Mouse (Mus musculus) heart, embryonic 11.5 days (tissue): ENCODE measurements at regions not wholly inside any gene's neighbourhood (a gene's known extent, or its start where the extent isn't known, plus 50 kb on each side); places are given as distances from the start of the nearest gene placed in this dataset.
A peak's percentile ranks its signal among the peaks of the same experiment; 100 is the strongest.

Experiments
- ATAC-seq: fragments of 200-750 bp; cut with Nextera tagmentation; replicated peaks from 2 replicates; pipeline ENCODE4 v1.8.0; 2017; ENCODE audit warnings: moderate library complexity; ENCODE audit not compliant: insufficient number of reproducible peaks, low FRiP score, low TSS enrichment
- H3K27ac ChIP-seq: fragments of 300-500 bp; sonication (generic); 2 replicates; pipeline ENCODE4 v1.5.1; 2014; ENCODE audit warnings: mild to moderate bottlenecking, low read depth, low read length
- H3K27me3 ChIP-seq: fragments of 300-500 bp; sonication (generic); 2 replicates; pipeline ENCODE4 v1.6.1; 2014; ENCODE audit warnings: mild to moderate bottlenecking, low read length, mixed read lengths; ENCODE audit not compliant: control insufficient read depth, insufficient read depth
- H3K36me3 ChIP-seq: fragments of 300-500 bp; sonication (generic); 2 replicates; pipeline ENCODE4 v1.6.1; 2014; ENCODE audit warnings: mild to moderate bottlenecking, low read length, moderate library complexity, mixed read lengths; ENCODE audit not compliant: control insufficient read depth, insufficient read depth
- H3K4me1 ChIP-seq: fragments of 300-500 bp; sonication (generic); 2 replicates; pipeline ENCODE4 v1.6.1; 2014; ENCODE audit warnings: low read length; ENCODE audit not compliant: control insufficient read depth, insufficient read depth
- H3K4me2 ChIP-seq: fragments of 300-500 bp; sonication (generic); 2 replicates; pipeline ENCODE4 v1.6.1; 2014; ENCODE audit warnings: mild to moderate bottlenecking, moderate library complexity
- H3K4me3 ChIP-seq: fragments of 300-500 bp; sonication (generic); 2 replicates; pipeline ENCODE4 v1.5.1; 2014; ENCODE audit warnings: low read depth, low read length
- H3K9ac ChIP-seq: fragments of 300-500 bp; sonication (generic); 2 replicates; pipeline ENCODE4 v1.6.1; 2014; ENCODE audit warnings: mild to moderate bottlenecking, low read depth, low read length, moderate library complexity
- H3K9me3 ChIP-seq: fragments of 300-500 bp; sonication (generic); replicated peaks from 2 replicates; pipeline ENCODE4 v1.6.1; 2016; ENCODE audit warnings: low read length; ENCODE audit not compliant: control insufficient read depth
- WGBS: fragments of 180-500 bp; shearing (Covaris S2); extraction: QIAGEN DNeasy Blood & Tissue Kit; methylation state at CpG from one replicate; pipeline ENCODE4 v1.1.7; 2014; ENCODE audit not compliant: insufficient replicate concordance; 5-methylcytosine and 5-hydroxymethylcytosine counted together

DNA sequence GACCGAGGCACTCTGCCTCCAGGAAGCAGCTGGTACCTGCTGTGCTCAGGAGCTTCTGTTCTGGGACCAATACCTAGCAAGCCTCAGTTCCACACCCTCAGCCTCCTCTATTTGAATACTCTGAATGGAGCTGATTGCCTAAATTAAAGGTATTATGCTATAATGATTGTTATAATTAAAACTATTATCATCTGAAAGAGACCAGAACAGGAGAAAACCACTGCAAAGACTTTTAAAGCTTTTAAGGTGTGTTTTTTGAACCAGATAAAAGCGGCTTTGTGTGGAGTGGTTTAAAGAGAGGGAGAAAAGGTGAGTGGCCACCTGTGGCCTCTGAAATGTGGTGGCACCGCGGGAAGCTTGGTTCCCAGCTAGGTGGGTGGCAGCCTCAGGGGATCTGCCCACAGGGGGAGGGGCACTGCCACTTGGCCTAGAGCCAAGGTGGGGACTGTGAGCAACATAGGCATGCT lies 115.6 kb downstream of the 9530068E07Rik start:
- H3K27ac ChIP-seq: no peak overlapping the region
- 38% methylated on average over 4 of the region's 4 CpGs for WGBS
- no peaks in the 10 kb centered on the region for H3K36me3 ChIP-seq
- no peak overlapping the region for H3K4me3 ChIP-seq
- no peaks in the 10 kb centered on the region for H3K9me3 ChIP-seq
- no peaks in the 10 kb centered on the region for H3K4me1 ChIP-seq
- H3K27me3 ChIP-seq: no peaks in the 10 kb centered on the region
- ATAC-seq: no peak
- no peak overlapping the region for H3K4me2 ChIP-seq
- H3K9ac ChIP-seq: no peak overlapping the region

DNA sequence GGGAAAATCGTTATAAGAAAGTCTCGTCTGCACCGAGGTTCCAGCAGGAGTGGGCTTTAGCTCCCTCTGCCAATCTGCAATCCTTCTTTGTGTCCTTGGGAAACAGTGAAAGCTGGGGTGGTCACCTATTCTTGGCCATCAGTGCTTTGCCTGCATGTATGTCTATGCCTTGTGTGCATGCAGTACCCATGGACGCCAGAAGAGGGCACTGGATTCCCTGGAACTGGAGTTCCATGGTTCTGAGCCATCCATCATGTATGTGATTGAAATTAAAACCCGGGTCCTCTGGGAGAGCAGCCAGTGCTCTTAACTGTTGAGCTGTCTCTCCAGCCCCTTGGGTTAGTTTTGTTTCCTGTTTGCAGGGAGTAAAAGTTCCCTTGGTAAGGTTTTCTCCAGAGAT lies 121.1 kb downstream of the 9530068E07Rik start:
- WGBS: 63% methylated on average over 5 of the region's 5 CpGs
- Histone ChIP-seq H3K4me1 (no peaks in the 10 kb centered on the region), H3K27me3 (no peaks in the 10 kb centered on the region), H3K27ac (no peak overlapping the region), H3K9me3 (no peaks in the 10 kb centered on the region), H3K4me3 (no peak overlapping the region), H3K9ac (no peak overlapping the region), H3K36me3 (no peaks in the 10 kb centered on the region), H3K4me2 (no peak overlapping the region)
- no peak for ATAC-seq

DNA sequence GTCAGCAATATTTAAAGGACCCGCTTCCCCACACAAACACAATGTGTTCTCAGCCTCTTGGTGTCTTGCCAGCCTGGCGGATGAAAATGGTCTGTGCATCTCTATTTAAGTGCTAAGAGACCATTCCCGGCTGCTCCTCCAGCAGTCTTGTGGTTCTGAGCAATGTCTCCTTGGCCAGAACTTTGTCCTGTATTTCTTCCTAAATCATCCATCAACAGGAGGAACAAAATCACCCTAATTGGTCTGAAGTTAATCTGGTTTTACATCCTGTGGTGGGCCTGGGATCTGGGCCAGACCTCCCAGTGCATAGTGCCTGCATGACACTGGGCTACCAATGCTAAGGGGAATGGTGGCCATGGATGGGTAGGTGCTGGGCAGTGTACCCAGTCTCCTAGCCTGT lies 123.6 kb downstream of the 9530068E07Rik start:
- no peak overlapping the region for H3K27ac ChIP-seq
- WGBS: 76% methylated on average over 3 of the region's 3 CpGs

DNA sequence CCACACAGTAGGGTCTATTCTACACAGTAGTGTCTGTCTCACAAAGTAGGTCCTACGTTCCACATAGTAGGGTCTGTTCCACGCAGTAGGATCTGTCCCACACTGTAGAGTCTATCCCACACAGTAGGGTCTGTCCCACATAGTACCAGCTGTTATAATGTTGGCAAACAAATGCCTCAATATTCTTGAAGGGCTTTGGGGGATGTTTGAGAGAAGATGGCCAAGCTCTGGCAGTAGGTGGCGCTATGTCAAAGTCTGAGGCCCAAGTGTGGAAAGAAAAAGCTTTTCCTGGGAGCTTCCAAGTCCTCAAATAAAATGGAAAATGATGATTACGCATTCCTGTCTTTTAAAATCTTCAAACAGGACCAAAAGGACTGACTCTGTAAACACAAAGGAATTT lies 125.7 kb downstream of the 9530068E07Rik start:
- no peak for ATAC-seq
- Histone ChIP-seq H3K4me1 (0 out of 2 replicates have a peak, but pooled peaks cover 2% of the 10 kb centered on the region), H3K4me3 (no peak overlapping the region), H3K4me2 (no peak overlapping the region), H3K9me3 (no peaks in the 10 kb centered on the region), H3K36me3 (no peaks in the 10 kb centered on the region), H3K27ac (no peak overlapping the region), H3K27me3 (no peaks in the 10 kb centered on the region), H3K9ac (no peak overlapping the region)
- 40% methylated on average over 4 of the region's 4 CpGs for WGBS

More for the DNA sequence above, 123.6 kb downstream of the 9530068E07Rik start:
- Histone ChIP-seq H3K9ac (no peak overlapping the region), H3K9me3 (no peaks in the 10 kb centered on the region), H3K4me1 (no peaks in the 10 kb centered on the region), H3K4me2 (no peak overlapping the region), H3K4me3 (no peak overlapping the region), H3K36me3 (no peaks in the 10 kb centered on the region), H3K27me3 (no peaks in the 10 kb centered on the region)
- no peak for ATAC-seq

DNA sequence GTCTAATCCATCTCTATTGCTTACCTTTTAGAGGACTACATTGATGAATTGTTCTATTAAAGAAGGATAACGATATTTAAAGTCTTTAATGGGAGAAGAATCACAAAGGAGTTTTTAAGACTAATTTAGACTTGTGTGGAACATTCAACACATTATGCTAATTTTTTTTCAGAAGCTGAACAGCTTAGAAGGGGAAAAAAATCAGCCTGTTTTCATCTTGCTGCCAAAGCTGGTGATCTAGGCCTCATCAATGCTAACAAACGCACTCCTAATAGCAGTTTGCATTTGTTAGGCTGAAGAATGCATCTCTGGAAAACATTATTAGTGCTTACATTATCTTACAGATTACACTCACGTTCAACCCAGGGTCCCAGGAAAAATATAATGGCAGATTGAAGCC lies 126.2 kb downstream of the 9530068E07Rik start:
- Histone ChIP-seq H3K27ac (no peak overlapping the region), H3K27me3 (no peaks in the 10 kb centered on the region), H3K4me1 (0 out of 2 replicates have a peak, but pooled peaks cover 2% of the 10 kb centered on the region), H3K4me2 (no peak overlapping the region), H3K9ac (no peak overlapping the region), H3K36me3 (no peaks in the 10 kb centered on the region), H3K9me3 (no peaks in the 10 kb centered on the region), H3K4me3 (no peak overlapping the region)
- 45% methylated on average over 3 of the region's 3 CpGs for WGBS
- no peak for ATAC-seq

DNA sequence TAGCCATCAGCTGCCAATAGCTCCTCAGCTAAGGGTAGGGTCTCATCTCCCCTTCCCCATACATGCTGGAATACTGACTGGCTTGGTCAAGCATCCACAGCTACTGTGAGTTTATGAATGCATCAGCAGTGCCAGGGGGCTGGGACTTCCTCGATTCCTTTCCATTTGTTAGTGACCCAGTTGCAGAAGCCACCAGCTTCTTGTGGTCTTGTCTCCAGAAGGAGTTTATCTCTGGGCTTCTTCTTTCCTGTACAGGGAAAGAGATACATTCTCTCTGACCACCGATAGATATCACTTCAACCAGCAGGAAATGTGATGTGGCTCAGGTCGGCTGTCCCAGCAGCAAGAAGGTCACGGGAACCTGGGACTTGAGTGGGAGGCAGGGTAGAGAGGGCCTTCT lies 127.0 kb downstream of the 9530068E07Rik start:
- Histone ChIP-seq H3K27me3 (no peaks in the 10 kb centered on the region), H3K4me3 (no peak overlapping the region), H3K27ac (no peak overlapping the region), H3K4me2 (no peak overlapping the region), H3K36me3 (no peaks in the 10 kb centered on the region), H3K4me1 (0 out of 2 replicates have a peak, but pooled peaks cover 2% of the 10 kb centered on the region), H3K9me3 (no peaks in the 10 kb centered on the region), H3K9ac (no peak overlapping the region)
- 46% methylated on average over 4 of the region's 4 CpGs for whole genome bisulfite sequencing
- ATAC-seq: no peak

DNA sequence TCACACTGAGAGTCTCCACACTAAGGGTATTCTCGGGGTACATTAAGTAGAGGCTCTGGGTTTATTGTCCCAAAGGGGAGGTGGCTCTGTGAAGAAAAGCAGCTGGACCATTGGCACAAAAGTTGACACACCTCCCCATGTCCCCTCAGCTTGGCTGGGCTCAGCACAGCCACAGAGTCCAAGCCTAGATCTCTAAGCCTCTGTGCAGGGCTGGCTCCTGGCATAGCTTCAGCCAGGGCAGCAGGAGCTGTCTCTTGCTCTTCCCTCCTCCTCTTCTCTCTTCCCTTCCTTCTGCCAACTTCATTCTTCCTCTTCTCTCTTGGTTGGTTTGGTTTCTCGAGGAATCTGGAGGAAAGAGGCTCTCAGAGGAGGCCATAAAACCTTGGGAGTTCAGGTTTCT lies 127.4 kb downstream of the 9530068E07Rik start:
- 60% methylated on average over 2 of the region's 2 CpGs for WGBS
- no peaks in the 10 kb centered on the region for H3K36me3 ChIP-seq
- 0 out of 2 replicates have a peak, but pooled peaks cover 2% of the 10 kb centered on the region for H3K4me1 ChIP-seq
- no peak overlapping the region for H3K4me2 ChIP-seq
- no peak for ATAC-seq
- H3K9ac ChIP-seq: 0 out of 2 replicates have a peak overlapping the region, but pooled peaks have one; percentile 28
- H3K4me3 ChIP-seq: no peak overlapping the region
- no peaks in the 10 kb centered on the region for H3K27me3 ChIP-seq
- no peak overlapping the region for H3K27ac ChIP-seq
- H3K9me3 ChIP-seq: no peaks in the 10 kb centered on the region

DNA sequence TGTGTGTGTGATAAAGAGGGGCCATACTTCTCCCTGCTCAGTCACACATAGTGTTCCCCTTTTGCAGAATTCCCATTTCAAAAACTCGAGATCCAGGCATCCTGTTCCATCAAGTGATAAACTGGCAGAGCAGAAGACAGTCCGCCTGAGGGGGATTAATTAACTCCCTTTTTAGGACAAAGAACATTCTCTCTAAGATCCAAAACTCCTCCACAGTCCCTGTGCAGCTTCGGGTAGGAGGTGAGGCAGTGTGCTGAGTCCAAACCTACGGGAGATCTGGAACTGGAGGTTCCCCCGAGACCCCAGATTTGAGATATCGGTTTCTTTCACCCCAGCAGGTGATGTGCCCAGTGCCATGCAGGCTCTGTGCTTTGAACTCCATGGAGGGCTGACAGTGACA lies 129.2 kb downstream of the 9530068E07Rik start:
- no peak overlapping the region for H3K27ac ChIP-seq
- no peak overlapping the region for H3K9ac ChIP-seq
- WGBS: 41% methylated on average over 6 of the region's 6 CpGs

DNA sequence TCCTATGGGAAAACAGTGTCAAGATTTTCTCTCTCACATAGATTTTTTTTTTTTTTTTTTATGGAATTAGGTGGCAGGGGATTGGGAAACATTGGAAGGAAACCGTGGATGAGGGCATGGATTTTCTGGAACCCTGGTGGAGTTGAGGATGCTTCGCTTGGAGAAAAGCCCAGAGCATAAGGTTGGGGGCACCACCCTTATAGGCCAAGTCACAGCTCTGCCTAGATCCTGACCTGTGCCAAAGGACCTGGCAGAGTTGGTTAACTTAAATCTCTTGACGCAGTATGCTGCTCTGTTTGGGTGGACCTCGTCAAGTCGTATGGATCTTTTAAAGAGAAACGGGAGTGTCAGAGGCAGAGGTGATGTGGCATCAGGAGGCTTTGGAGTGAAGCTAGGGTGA lies 130.1 kb downstream of the 9530068E07Rik start:
- WGBS: 68% methylated on average over 6 of the region's 6 CpGs
- Histone ChIP-seq H3K27me3 (no peaks in the 10 kb centered on the region), H3K9ac (no peak overlapping the region), H3K4me2 (no peak overlapping the region), H3K4me3 (no peak overlapping the region), H3K9me3 (no peaks in the 10 kb centered on the region), H3K36me3 (no peaks in the 10 kb centered on the region), H3K4me1 (0 out of 2 replicates have a peak, but pooled peaks cover 2% of the 10 kb centered on the region), H3K27ac (no peak overlapping the region)
- ATAC-seq: no peak

More for the DNA sequence above, 129.2 kb downstream of the 9530068E07Rik start:
- no peaks in the 10 kb centered on the region for H3K36me3 ChIP-seq
- no peak overlapping the region for H3K4me3 ChIP-seq
- H3K4me2 ChIP-seq: no peak overlapping the region
- H3K27me3 ChIP-seq: no peaks in the 10 kb centered on the region
- H3K9me3 ChIP-seq: no peaks in the 10 kb centered on the region
- 0 out of 2 replicates have a peak, but pooled peaks cover 2% of the 10 kb centered on the region for H3K4me1 ChIP-seq
- no peak for ATAC-seq
